Mouse (Mus musculus): ENCODE data around the gene Esp8. TPM values are rescaled to one million over a fixed set of nuclear protein-coding genes. Genes with fewer than 3 reads are reported as not detected.

Gene Esp8
- polyA plus RNA-seq (2012; ENCODE audit: low replicate concordance): not detected in 2 replicates

DNA sequence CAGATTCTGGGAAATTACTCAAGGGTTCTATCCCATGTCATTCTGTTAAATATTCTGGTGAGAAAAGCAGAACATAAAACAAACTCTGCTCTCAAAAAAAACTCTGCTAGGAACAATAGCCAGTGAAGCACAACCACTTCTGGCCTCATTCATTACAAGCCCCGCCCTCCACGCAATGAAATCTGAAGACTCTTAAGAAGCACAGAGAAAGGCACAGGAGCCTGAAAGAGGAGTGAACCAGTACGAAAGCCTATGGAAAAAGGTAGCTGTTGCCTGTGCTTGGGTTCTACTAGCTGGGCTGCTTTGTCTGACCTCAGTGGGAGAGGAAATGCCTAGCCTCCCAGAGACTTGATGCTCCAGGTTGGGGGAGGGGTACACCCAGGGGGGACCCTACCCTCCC is at the start of gene Esp8:
Gene Esp8, plus strand, starts transcription at position 205 of the 400 bp plus-strand sequence.

DNA sequence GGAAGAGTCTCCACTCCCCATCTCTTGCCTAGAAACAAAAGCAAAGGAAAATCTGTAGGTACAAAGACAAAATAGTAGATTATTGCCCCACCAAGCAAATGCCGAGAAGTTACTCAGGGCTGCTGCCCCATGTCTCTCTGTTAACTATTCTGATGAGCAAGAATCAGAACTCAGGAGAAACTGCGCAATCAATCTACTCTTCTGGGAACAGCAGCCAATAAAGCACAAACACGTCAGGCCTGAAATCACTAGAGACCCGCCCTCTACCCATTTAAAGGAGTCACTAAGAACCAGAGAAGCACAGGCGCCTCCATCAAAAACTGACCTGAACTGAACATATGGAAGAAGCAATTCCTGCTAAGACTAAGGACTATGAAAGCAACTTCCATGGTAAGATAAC is 41.4 kb downstream of the Esp8 start, which contains the start of gene Esp6:
Gene Esp6, plus strand, starts transcription at position 301 of the 400 bp plus-strand sequence.

Other genes with a start within 250 kb of the Esp8 start
- not detected in 2 replicates for gene Crisp1, start 200.8 kb upstream of the Esp8 start, polyA plus RNA-seq (2012; ENCODE audit: low replicate concordance)
- not detected in 2 replicates for gene Esp6, start 41.5 kb downstream of the Esp8 start, polyA plus RNA-seq (2012; ENCODE audit: low replicate concordance)
- gene Esp4, start 78.6 kb downstream of the Esp8 start, polyA plus RNA-seq (2012; ENCODE audit: low replicate concordance): not detected in 2 replicates
- gene Esp3, start 112.1 kb downstream of the Esp8 start, polyA plus RNA-seq (2012; ENCODE audit: low replicate concordance): not detected in 2 replicates
- not detected in 2 replicates for gene Esp1, start 207.1 kb downstream of the Esp8 start, polyA plus RNA-seq (2012; ENCODE audit: low replicate concordance)

Data from hematopoietic multipotent progenitor cell, adult 10-12 weeks (in vitro differentiated cells).